Mouse (Mus musculus) layer of hippocampus, adult 9-11 months (tissue): ENCODE data around the gene Myct1.

Experiments used
- DNase-seq: peaks from one replicate; pipeline ENCODE4 v3.0.0; 2022

The Myct1 gene

GRCm38 (mm10) chr10:5593464-5593863 lies at the start of gene Myct1:
Gene Myct1 (plus strand): TSS chr10:5593775.
- DNase-seq: no peak

GRCm38 (mm10) chr10:5546428-5546827 lies 47.1 kb upstream of the Myct1 start:
- DNase-seq: no peak

- DNase-seq: no peak
Observed at GRCm38 (mm10) chr10:5547769-5548168, 45.8 kb upstream of the Myct1 start.

GRCm38 (mm10) chr10:5548651-5549050 lies 44.9 kb upstream of the Myct1 start:
- DNase-seq: no peak

GRCm38 (mm10) chr10:5549871-5550167 lies 43.8 kb upstream of the Myct1 start:
- no peak for DNase-seq

GRCm38 (mm10) chr10:5550168-5551021 lies 43.2 kb upstream of the Myct1 start:
- peak; percentile 60 for DNase-seq

GRCm38 (mm10) chr10:5551382-5551781 lies 42.2 kb upstream of the Myct1 start, which contains the start of gene Syne1:
Gene Syne1 (minus strand): TSS chr10:5551482.
- no peak for DNase-seq

- DNase-seq: peak; percentile 15
Observed at GRCm38 (mm10) chr10:5554941-5555340, 38.6 kb upstream of the Myct1 start.

- no peak for DNase-seq
Observed at GRCm38 (mm10) chr10:5558808-5559207, 34.8 kb upstream of the Myct1 start.

GRCm38 (mm10) chr10:5560526-5560925 lies 33.0 kb upstream of the Myct1 start:
- no peak for DNase-seq

GRCm38 (mm10) chr10:5561706-5562105 lies 31.9 kb upstream of the Myct1 start:
- DNase-seq: no peak

- DNase-seq: no peak
Observed at GRCm38 (mm10) chr10:5568991-5569390, 24.6 kb upstream of the Myct1 start.

GRCm38 (mm10) chr10:5570059-5570458 lies 23.5 kb upstream of the Myct1 start:
- no peak for DNase-seq

- DNase-seq: no peak
Observed at GRCm38 (mm10) chr10:5571332-5571731, 22.2 kb upstream of the Myct1 start.

GRCm38 (mm10) chr10:5573328-5573727 lies 20.2 kb upstream of the Myct1 start:
- DNase-seq: no peak

GRCm38 (mm10) chr10:5591061-5591460 lies 2.5 kb upstream of the Myct1 start:
- no peak for DNase-seq

- DNase-seq: no peak
Observed at GRCm38 (mm10) chr10:5591996-5592395, 1.6 kb upstream of the Myct1 start.

GRCm38 (mm10) chr10:5594457-5594856 lies 882 bp downstream of the Myct1 start:
- no peak for DNase-seq

GRCm38 (mm10) chr10:5596559-5596958 lies 3.0 kb downstream of the Myct1 start:
- DNase-seq: no peak

GRCm38 (mm10) chr10:5600123-5600522 lies 6.5 kb downstream of the Myct1 start:
- peak; percentile 50 for DNase-seq

- no peak for DNase-seq
Observed at GRCm38 (mm10) chr10:5603512-5603911, 9.9 kb downstream of the Myct1 start.

- no peak for DNase-seq
Observed at GRCm38 (mm10) chr10:5604371-5604770, 10.8 kb downstream of the Myct1 start.

- no peak for DNase-seq
Observed at GRCm38 (mm10) chr10:5608874-5609273, 15.3 kb downstream of the Myct1 start.

GRCm38 (mm10) chr10:5615186-5616040 lies 21.8 kb downstream of the Myct1 start:
- no peak for DNase-seq
